ENCODE assay signal across 8 mouse cellular contexts in the genomic region with DNA sequence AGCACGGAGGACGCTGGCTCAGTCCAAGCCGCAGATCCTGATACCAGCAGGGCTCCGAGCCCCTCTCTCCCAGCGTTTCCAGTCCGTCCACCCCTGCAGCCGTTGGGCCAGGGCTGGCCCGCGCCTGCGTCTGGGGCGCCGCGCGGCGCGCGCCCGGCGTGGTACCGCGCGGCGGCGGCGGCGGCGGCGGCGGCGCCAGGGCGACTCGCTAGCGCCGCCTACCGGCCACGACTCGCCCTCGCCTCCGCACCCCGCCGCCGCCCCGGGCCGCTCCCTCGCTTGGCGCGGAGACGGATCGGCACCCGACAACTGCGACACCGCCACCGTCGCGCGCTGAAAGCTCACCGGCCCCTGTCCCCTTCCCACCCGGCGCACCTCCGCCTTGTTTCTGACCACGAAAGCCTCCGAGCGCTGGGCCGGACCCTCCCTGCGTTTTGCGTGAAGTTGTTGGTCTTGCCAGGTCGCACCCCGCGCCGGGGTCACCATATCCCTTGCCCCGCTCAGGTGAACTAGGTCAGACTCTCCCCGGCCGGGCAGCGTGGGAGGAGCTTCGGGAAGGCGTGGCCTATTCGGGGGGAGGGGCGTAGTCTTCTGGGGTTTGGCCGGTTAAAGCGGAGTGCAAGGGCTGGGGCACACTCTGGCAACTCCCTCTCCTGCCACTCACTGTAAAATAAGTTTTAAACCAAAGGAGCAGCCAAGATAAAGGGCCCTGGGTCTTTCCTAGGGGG. TPM values are rescaled to one million over a fixed set of nuclear protein-coding genes. Genes with fewer than 3 reads are reported as not detected.
DNase-seq lines count a peak whose midpoint lies in the region; ATAC-seq lines count a peak whose summit lies in the region.

A gene (minus strand): TSS at position 560 of the 728 bp plus-strand sequence.

- peak within 1 kb of the TSS; percentile 59 for H3K4me3 ChIP-seq in forebrain, embryonic 14.5 days (ENCODE audit: low read depth, low read length)
- H3K4me3 ChIP-seq in liver, embryonic 15.5 days (replicated peaks), result peak within 1 kb of the TSS; percentile 82
- H3K4me3 ChIP-seq in neural tube, embryonic 11.5 days (ENCODE audit: low read depth, low read length), result peak within 1 kb of the TSS; percentile 58
- H3K4me3 ChIP-seq in stomach, embryonic 16.5 days (replicated peaks; ENCODE audit: low read length), result peak within 1 kb of the TSS; percentile 87

- peak; percentile 95 for DNase-seq in ES-CJ7 (ENCODE audit: low read depth, low spot score)
- peak; percentile 92 for DNase-seq in cerebellum, adult 11 months
- peak; percentile 70 for DNase-seq in forebrain, embryonic 14.5 days (ENCODE audit: low spot score)
- peak; percentile 95 to 96 for DNase-seq in heart, postnatal 10 days
- DNase-seq in kidney, postnatal 4 days, result peak; percentile 94 to 95
- peak; percentile 87 for DNase-seq in neural tube, embryonic 11.5 days (ENCODE audit: low spot score)

- peak within 1 kb of the TSS; percentile 70 for H3K9ac ChIP-seq in forebrain, embryonic 14.5 days (ENCODE audit: low read length)
- peak within 1 kb of the TSS; percentile 89 for H3K9ac ChIP-seq in liver, embryonic 15.5 days
- H3K9ac ChIP-seq in neural tube, embryonic 11.5 days (ENCODE audit: low read length), result peak within 1 kb of the TSS; percentile 67
- peak within 1 kb of the TSS; percentile 91 for H3K9ac ChIP-seq in stomach, embryonic 16.5 days (ENCODE audit: low read length)

- WGBS in forebrain, embryonic 14.5 days, result under 1% methylated on average over 77 of the region's 80 CpGs
- under 1% methylated on average over 80 of the region's 80 CpGs for WGBS in liver, embryonic 15.5 days (ENCODE audit: insufficient replicate concordance)
- under 1% methylated on average over 51 of the region's 80 CpGs for WGBS in neural tube, embryonic 11.5 days
- under 1% methylated on average over 77 of the region's 80 CpGs for WGBS in stomach, embryonic 16.5 days

- intact Hi-C loops in heart, postnatal 10 days (cut with DNase I), result no loop called here

- peak within 1 kb of the TSS; percentile 85 for H3K4me2 ChIP-seq in forebrain, embryonic 14.5 days (ENCODE audit: low read length)
- peak within 1 kb of the TSS; percentile 86 for H3K4me2 ChIP-seq in liver, embryonic 15.5 days
- H3K4me2 ChIP-seq in neural tube, embryonic 11.5 days (ENCODE audit: low read depth), result peak within 1 kb of the TSS; percentile 91
- H3K4me2 ChIP-seq in stomach, embryonic 16.5 days (ENCODE audit: low read depth, low read length), result peak within 1 kb of the TSS; percentile 60

- no peaks in the 10 kb centered on the region for H3K27me3 ChIP-seq in forebrain, embryonic 14.5 days (replicated peaks; ENCODE audit: control insufficient read depth, insufficient read depth, low read length)
- H3K27me3 ChIP-seq in liver, embryonic 15.5 days, result no peaks in the 10 kb centered on the region
- no peaks in the 10 kb centered on the region for H3K27me3 ChIP-seq in neural tube, embryonic 11.5 days (ENCODE audit: control insufficient read depth, insufficient read depth, low read length)
- no peaks in the 10 kb centered on the region for H3K27me3 ChIP-seq in stomach, embryonic 16.5 days (ENCODE audit: control insufficient read depth, insufficient read depth, low read length)

- peaks cover 43% of the 10 kb centered on the region for H3K36me3 ChIP-seq in forebrain, embryonic 14.5 days (ENCODE audit: control insufficient read depth, insufficient read depth, low read length)
- H3K36me3 ChIP-seq in liver, embryonic 15.5 days (replicated peaks), result peaks cover 51% of the 10 kb centered on the region
- peaks cover 3% of the 10 kb centered on the region for H3K36me3 ChIP-seq in neural tube, embryonic 11.5 days (ENCODE audit: control insufficient read depth, insufficient read depth, low read length)
- peaks cover 5% of the 10 kb centered on the region; the same call in 1 of the 2 replicates for H3K36me3 ChIP-seq in stomach, embryonic 16.5 days (ENCODE audit: control insufficient read depth, insufficient read depth, low read length)

- H3K9me3 ChIP-seq in forebrain, embryonic 14.5 days (replicated peaks; ENCODE audit: control insufficient read depth, low read length), result no peaks in the 10 kb centered on the region
- no peaks in the 10 kb centered on the region for H3K9me3 ChIP-seq in liver, embryonic 15.5 days (replicated peaks)
- no peaks in the 10 kb centered on the region for H3K9me3 ChIP-seq in neural tube, embryonic 11.5 days (ENCODE audit: control insufficient read depth, low read length)
- H3K9me3 ChIP-seq in stomach, embryonic 16.5 days (replicated peaks; ENCODE audit: control insufficient read depth, low read length), result no peaks in the 10 kb centered on the region

- H3K4me1 ChIP-seq in forebrain, embryonic 14.5 days (ENCODE audit: control insufficient read depth, insufficient read depth, low read length), result 0 out of 2 replicates have a peak, but pooled peaks cover 2% of the 10 kb centered on the region
- peaks cover 48% of the 10 kb centered on the region for H3K4me1 ChIP-seq in liver, embryonic 15.5 days (replicated peaks)
- no peaks in the 10 kb centered on the region; the same call in 1 of the 2 replicates for H3K4me1 ChIP-seq in neural tube, embryonic 11.5 days (ENCODE audit: control insufficient read depth, insufficient read depth, low read length)
- H3K4me1 ChIP-seq in stomach, embryonic 16.5 days (ENCODE audit: control insufficient read depth, insufficient read depth, low read length), result peaks cover 21% of the 10 kb centered on the region

- peak; percentile 89 for ATAC-seq in forebrain, embryonic 14.5 days
- peak; percentile 87 for ATAC-seq in liver, embryonic 15.5 days (ENCODE audit: insufficient read depth)
- peak; percentile 83 for ATAC-seq in neural tube, embryonic 11.5 days (ENCODE audit: insufficient read depth, low FRiP score, low TSS enrichment)
- ATAC-seq in stomach, embryonic 16.5 days (ENCODE audit: insufficient read depth, low FRiP score), result peak; percentile 86

- peak within 1 kb of the TSS; percentile 66 for H3K27ac ChIP-seq in forebrain, embryonic 14.5 days (ENCODE audit: low read depth, low read length)
- H3K27ac ChIP-seq in liver, embryonic 15.5 days (replicated peaks), result peak within 1 kb of the TSS; percentile 99
- peak within 1 kb of the TSS; percentile 56 for H3K27ac ChIP-seq in neural tube, embryonic 11.5 days (ENCODE audit: low read depth, low read length)
- H3K27ac ChIP-seq in stomach, embryonic 16.5 days (ENCODE audit: low read length), result peak within 1 kb of the TSS; percentile 98

RNA-seq across cellular contexts. Expression of the gene that starts here (rescaled TPM):
- 9.5 and 12.5 TPM in 2 replicates for polyA plus RNA-seq in forebrain, embryonic 14.5 days (2014; fragmentation: Nextera tagmentation; extraction: Ambion mirVana)
- total RNA-seq in heart, postnatal 10 days (2021), result 10 to 100 TPM; 37.6 to 38.8 TPM
- 27.3 and 32.3 TPM in 2 replicates for polyA plus RNA-seq in liver, embryonic 15.5 days (2015; fragmentation: Nextera tagmentation; extraction: Ambion mirVana)
- 17.1 and 17.7 TPM in 2 replicates for polyA plus RNA-seq in neural tube, embryonic 11.5 days (2014; fragmentation: Nextera tagmentation; extraction: Ambion mirVana)
- 35.9 and 47.4 TPM in 2 replicates for polyA plus RNA-seq in stomach, embryonic 16.5 days (2015; fragmentation: Nextera tagmentation; extraction: Ambion mirVana)

Comparison
In these comparisons a context has a peak if more than half of its experiments do, and no peak if none do; other contexts are left out.
1. Peak in every context shown above with its lines: DNase-seq, ATAC-seq, H3K4me3 ChIP-seq and H3K27ac ChIP-seq.